Mouse (Mus musculus): ENCODE data around the gene Taf9.

Gene Taf9

DNA sequence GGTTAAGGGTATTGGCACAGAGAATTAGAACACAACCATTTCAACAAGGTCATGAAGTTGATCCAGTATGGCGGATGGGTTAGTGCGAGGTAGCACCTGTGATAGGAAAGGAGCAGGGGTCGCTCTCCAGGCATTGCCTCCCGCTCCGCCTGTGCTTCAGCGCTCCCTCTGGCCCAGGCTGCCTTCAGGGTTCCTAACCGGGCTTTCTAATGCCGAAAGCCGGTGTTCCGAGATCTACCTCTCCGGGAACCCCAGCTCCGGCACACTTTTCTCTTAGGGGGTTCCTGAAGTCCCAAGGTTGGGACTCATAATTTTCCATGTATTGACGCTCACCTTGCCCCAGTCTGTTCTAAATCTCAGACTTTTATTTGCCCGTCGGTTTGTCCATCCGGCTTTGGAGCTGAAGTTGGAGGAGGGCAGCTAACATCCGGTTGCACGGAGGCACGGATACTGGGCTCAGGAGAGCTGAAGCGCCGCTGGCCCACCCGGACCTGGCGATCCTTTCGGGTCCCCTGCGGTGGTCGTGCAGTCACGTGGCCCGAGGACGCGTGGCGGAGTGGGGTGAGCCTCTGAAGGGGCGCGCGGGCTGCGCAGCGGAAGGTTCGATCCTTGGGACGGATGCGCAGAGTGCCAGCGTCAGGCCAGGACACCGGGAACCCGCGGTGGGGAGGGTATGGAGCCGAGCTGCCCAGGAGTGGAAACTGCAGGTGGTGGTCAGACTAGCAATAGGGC is 18.1 kb downstream of the Taf9 start, which contains the start of gene Ccdc125:
Ccdc125 (plus strand) TSS at position 427 of the 732 bp plus-strand sequence.
- no peak for DNase-seq (ENCODE audit: low spot score)

- DNase-seq (ENCODE audit: low spot score) = no peak
Observed at GRCm38 (mm10) chr13:100670181-100670741, 18.9 kb downstream of the Taf9 start.

DNA sequence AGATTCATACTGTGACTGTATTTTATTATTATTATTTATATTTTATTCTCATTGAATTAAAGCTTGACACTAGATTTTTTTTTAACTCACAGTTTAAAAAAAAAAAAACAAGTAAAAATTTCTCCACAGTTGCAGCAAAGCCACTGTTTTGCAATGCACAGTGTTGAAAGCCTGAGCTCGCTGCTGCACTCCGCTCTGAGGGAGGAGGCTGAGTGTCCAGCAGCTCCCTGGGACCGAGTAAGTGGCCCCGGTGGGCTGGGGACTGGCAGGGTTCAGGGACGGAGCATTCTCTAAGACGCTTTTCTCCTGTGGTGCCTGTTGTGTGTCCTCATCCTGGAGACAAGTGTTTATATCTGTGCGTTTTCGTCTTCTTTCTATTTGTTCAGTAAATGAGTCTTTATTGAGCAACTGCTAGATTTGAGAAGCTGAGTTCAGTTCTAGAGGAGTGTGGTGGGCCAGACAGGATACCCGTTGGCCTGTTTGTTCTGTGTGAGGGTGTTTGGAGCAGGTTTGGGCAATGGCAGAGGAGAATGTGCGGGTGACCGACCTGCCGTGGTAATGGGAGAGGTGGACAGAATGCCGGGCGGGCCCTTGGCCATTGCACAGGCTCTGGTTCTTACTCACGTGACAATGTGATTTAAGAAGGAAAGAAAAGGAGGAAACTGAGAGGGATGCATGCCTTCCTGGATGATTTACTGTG is 24.7 kb downstream of the Taf9 start:
- no peak for DNase-seq (ENCODE audit: low spot score)

GRCm38 (mm10) chr13:100681615-100682014 is 30.2 kb downstream of the Taf9 start:
- no peak for DNase-seq (ENCODE audit: low spot score)

GRCm38 (mm10) chr13:100682837-100683236 is 31.5 kb downstream of the Taf9 start:
- DNase-seq (ENCODE audit: low spot score) = no peak

DNA sequence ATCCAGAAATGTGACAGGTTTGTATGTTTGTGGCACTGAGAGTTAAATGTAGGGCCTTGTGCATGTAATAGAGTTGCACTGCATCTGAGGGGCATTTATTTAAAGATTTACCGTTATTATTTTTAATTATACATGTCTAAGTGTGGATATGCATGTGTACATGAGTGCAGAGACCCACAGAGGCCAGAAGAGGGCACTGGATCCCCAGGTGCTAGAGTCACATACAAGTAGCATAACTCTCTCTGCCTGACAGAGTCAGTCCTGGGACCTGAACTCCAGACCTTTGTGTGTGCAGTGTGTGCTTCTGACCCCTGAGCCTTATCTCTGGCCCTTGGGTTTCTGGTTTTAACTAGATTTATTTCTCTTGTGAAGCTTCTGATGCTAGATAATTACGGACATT is 33.0 kb downstream of the Taf9 start:
- no peak for DNase-seq (ENCODE audit: low spot score)

- no peak for DNase-seq (ENCODE audit: low spot score)
Observed at GRCm38 (mm10) chr13:100687513-100687912, 36.1 kb downstream of the Taf9 start.

GRCm38 (mm10) chr13:100697541-100697940 is 46.2 kb downstream of the Taf9 start:
- DNase-seq (ENCODE audit: low spot score) = no peak

DNA sequence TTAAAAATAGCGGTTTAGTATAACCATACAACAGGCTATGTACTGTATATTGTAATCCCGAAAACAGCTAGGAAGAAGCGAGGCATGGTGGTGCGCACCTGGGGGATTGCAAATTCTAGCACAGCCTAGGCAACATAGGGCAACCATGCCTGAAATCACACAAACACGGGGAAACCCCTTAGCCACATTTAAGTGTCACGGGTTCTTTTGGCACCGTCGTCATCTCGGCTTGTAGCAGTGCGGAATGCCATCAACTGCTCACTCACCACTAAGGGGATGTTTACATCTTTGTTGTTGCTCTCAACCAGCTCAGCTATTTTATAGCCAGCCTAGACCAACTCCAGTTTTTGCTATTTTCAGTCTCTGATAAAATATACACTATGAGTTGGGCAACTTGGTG is 47.5 kb downstream of the Taf9 start:
- no peak for DNase-seq (ENCODE audit: low spot score)

GRCm38 (mm10) chr13:100703468-100703867 is 52.1 kb downstream of the Taf9 start:
- no peak for DNase-seq (ENCODE audit: low spot score)

Measured in ovary, adult 18-20 months (tissue).